Mouse (Mus musculus) kidney, adult 11 months (tissue): ENCODE data around the gene Cyp4f18.
"Not testable (repeated sequence)": the region's sequence is repeated elsewhere in the genome, so short reads cannot be mapped to it uniquely, and the experiment has no call there.

Experiments
- DNase-seq: peaks from one replicate; pipeline ENCODE4 v3.0.0; 2022

Cyp4f18 gene

GRCm38 (mm10) chr8:72009473-72009872 lies at the start of gene Cyp4f18:
Gene Cyp4f18 (minus strand): TSS chr8:72009626.
- DNase-seq: no peak

DNA sequence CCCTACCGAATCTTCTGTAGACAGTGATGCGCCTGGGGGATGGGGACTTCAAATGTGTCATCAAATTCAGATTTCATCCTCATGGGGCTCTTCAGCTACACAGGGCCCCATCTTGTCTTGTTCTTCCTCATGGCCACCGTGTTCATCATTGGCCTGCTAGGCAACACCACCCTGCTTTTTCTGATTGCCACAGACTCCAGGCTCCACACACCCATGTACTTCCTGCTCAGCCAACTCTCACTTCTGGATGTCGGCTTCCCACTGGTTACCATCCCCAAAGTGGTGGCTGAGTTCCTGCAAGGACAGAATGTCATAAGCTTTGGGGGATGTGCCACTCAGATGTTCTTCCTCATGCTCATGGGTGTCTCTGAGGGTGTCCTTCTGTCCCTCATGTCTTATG lies 48.2 kb upstream of the Cyp4f18 start:
- DNase-seq: not testable (repeated sequence)

GRCm38 (mm10) chr8:72054633-72055032 lies 45.2 kb upstream of the Cyp4f18 start:
- DNase-seq: not testable (repeated sequence)

DNA sequence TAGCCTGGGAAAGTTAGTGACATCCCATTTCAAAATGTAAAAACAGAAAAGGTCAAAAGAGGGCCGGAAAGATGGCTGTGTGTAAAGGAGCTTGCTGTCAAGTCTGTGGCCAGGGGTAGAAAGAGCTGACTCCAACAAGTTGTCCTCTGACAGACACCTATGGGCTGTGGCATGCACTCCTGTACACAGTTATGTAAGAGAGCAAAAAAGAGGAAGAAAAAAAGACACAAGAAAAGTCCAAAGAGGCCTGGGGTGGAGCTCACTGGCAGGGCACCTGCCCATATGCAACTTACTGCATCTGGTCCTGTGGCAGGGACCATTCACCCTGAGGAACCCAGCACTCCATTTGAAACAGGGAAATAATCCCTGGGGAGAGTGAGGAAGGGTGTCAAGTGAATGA lies 33.1 kb upstream of the Cyp4f18 start:
- no peak for DNase-seq

GRCm38 (mm10) chr8:72040918-72041317 lies 31.5 kb upstream of the Cyp4f18 start, which contains the start of gene Olfr372:
Gene Olfr372 (plus strand): TSS chr8:72041218.
- DNase-seq: not testable (repeated sequence)

DNA sequence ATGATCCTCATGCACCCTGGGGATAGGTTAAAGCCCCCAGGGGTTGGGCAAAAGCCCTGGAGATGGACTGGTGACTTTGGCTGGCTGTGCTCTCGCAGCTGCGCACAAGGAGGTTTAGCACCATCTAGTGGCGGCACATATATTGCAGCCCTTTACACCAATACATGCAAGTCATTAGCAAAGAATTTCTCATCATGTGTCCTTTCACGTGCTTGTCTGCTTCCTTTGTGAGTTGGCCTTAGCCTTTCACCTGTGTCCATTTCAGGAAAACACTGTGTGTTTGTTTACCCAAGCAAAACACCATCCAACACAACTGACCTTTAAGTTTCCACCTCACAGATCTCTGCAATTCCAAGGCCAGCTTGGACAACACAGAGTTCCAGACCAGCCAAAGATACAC lies 23.5 kb upstream of the Cyp4f18 start:
- peak; percentile 63 for DNase-seq

DNA sequence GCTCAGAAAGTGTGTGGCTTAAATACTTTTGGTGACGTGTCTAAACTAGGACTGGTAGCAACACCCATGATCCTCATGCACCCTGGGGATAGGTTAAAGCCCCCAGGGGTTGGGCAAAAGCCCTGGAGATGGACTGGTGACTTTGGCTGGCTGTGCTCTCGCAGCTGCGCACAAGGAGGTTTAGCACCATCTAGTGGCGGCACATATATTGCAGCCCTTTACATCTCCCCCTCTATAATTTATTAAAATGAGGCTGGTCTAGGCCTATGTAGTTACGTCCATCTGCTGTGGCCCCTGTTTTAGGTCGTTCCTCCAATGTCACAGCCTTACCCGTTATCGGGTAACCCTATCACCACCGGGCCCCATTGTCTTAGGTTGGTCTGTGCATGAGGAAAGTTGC lies 15.5 kb upstream of the Cyp4f18 start:
- DNase-seq: not testable (repeated sequence)

- no peak for DNase-seq
These were observed 10.4 kb upstream of the Cyp4f18 start for GRCm38 (mm10) chr8:72019816-72020215.

DNA sequence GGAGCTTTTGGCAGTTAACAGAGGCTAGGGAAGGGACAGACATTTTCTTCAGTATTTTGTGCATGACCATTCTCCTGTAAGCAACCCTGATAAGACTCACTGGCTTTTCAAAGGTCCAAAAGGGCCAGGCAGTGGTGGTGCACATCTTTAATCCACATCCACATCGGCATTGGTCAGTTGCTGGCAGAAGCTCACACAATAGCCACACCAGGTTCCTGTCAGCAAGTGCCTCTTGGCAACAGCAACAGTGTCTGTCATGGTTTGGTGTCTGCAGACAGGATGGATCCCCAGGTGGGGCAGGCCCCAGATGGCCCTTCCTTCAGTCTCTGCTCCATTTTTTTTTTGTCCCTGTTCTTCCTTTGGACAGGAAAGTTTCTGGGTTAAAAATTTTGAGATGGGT lies 9.6 kb upstream of the Cyp4f18 start:
- not testable (repeated sequence) for DNase-seq

DNA sequence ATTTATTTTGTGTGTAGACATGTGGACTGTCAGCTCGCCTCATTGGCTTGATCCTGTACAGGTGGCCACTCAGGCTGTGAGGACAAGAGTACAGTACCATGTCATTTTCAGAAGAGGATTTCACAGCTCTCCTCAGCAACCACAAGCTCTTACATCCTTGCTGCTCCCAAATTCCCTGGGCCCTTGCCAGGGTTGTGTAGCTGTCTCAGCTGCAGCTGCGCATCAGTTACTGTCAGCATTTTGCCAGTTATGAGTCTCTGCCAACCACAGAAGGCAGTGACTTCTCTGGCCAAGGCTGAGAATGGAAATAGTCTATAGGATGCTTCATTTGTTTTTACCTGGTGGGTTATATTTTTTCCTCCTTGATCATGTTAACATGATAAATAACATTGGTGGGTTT lies 8.7 kb upstream of the Cyp4f18 start:
- no peak for DNase-seq

DNA sequence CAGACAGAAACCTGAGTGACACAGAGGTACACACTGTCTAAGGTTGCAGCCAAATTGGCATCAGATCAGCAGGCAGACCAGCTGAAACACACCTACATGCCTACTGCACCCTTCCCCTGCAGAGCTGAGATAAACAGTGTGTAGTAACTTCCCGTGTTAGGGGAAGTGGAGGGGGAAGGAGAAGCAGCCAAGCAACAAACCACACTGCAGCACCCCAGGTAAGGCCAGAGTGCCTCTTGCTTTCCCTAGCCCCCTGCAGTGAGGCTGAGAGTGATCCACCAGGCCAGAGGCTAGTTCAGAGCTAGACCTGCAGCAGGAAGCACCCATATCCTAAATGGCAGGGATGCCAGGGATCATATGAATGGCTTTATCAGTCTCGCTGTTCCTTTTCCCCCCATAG lies 7.9 kb upstream of the Cyp4f18 start:
- not testable (repeated sequence) for DNase-seq

DNA sequence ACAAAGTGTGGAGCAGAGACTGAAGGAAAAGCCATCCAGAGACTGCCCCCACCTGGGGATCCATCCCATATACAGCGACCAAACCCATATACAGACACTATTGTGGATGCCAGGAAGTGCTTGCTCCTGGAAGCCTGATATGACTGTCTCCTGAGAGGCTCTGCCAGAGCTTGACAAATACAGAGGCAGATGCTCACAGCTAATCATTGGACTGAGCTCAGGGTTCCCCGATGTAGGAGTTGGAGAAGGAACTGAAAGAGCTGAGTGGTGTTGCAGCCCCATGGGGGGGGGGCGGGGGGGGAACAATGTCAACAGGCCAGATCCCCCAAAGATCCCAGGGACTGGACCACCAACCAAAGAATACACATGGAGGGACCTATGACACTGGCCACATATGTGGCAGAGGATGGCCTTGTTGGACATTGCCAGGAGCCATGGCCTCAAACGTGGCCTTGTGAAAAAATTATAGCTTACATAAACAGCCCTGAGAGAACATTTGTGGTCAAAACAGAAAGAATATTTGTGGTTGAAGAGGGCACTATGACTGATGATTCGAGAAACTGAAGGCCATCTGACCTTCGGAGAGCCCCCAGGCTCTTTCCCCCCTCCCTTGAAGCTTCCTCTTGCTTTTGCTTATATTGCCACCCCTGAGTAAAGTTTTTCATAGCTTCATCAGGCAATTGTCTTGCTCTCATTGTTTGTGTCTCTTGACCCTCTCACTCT lies 4.2 kb upstream of the Cyp4f18 start:
- not testable (repeated sequence) for DNase-seq

- no peak for DNase-seq
These were observed 1.2 kb downstream of the Cyp4f18 start for GRCm38 (mm10) chr8:72008134-72008641.

- no peak for DNase-seq
These were observed 2.7 kb downstream of the Cyp4f18 start for GRCm38 (mm10) chr8:72006763-72007162.

DNA sequence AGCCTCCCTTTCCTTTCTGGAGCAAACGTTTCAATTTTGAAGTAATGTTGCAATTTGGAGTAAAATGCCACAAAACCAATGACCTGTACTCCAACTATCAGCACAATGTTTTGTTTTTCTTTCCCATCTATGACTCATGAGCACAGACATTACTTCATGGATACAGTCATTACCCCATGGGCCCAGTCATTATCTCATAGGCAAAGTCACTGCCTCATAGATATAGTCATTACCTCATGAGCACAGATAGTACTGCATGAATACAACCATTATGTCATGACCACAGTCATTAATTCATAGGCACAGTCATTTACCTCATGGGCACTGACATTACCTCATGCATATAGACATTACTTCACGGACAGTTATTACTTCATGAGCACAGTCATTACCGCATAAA lies 3.5 kb downstream of the Cyp4f18 start:
- DNase-seq: no peak

- no peak for DNase-seq
These were observed 6.5 kb downstream of the Cyp4f18 start for GRCm38 (mm10) chr8:72002942-72003341.

GRCm38 (mm10) chr8:72000223-72000622 lies 9.2 kb downstream of the Cyp4f18 start:
- DNase-seq: no peak

DNA sequence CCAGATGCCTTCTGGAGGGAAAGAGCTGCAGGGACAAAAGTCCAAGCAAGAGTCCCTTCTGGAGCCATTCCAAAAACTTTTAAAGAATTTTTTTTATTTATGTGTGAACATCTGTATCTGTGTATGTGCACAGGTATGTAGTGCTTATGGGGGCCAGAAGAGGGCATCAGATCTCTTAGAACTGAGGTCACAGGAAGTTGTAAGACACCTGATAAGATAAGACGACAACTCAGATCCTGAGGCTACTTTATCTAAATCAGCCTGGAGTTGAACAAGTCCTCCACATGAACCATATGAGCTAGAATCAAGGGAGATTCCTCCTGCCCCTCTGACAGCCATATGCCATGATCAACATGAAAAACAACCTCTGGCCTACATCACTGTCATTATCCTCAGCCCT lies 10.0 kb downstream of the Cyp4f18 start:
- DNase-seq: no peak

DNA sequence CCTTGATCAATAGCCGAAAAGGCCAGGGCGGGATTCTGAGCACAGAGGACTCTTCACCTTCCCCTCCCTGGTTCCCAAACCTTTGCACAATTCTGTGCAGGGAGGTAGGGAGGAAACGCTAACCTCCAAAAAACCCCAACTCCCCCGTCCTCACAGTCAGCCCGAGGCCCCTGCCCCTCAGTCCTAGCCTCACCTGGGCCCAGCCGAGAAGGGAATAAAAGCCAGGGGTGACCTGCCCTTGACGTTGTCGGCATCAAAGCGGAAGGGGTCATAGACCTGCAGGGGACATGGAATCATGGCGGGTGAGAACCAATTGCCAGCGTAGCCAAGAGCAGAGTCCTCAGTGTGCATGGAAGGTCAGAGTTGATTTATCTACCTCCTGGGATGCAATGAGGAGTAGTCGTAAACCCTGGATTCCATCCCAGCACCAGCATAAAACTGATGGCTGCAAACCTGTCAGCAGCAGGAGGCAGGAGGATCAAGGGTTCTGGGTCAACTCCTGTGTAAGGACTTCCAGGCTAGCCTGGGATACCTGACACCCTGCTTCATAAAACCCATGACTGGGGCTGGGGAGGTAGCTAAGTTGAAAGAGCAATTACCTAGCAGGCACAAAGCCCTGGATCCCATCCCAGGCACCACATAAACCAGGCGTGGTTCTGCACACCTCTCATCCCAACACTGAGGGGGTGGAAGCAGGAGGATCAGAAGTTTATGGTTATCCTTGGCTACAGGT lies 20.4 kb downstream of the Cyp4f18 start:
- DNase-seq: no peak

DNA sequence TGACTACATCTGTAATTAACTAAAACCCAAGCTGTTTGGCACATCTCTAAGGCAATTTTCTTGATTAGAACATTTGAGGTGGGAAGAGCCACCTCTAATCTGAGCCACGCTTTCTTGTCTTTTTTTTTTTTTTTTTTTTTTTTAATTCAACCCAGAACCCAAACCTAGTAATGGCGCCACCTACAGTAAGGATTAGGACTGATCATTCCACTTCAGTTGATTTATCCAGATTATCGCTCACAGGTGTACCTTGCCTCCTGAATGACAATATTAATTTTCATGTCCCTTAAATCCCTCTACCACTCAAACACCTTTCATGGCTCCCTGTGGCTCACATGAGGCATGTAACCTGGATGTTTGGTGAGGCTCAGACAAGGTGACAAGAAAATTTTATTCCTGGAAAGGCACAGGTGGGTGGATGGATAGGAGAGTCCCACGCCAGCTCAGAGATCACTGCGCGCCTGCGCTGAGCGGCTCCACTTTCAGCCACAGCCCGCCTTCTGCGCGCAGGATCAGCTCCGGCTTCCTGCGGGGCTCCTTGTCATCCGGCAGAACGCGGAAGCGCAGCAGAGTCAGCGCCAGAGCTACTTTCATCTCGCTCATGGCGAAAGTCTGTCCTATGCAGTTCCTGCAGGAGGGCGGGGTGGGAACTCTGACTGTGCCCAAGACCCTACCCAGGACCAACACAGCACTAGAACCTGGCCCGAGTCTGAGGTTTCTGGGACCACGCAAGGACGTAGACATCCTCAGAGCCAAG lies 21.1 kb downstream of the Cyp4f18 start:
- peak; percentile 31 for DNase-seq

- DNase-seq: no peak
These were observed 24.8 kb downstream of the Cyp4f18 start for GRCm38 (mm10) chr8:71984601-71985000.

GRCm38 (mm10) chr8:71981456-71981855 lies 28.0 kb downstream of the Cyp4f18 start:
- DNase-seq: no peak

- DNase-seq: no peak
These were observed 28.4 kb downstream of the Cyp4f18 start for GRCm38 (mm10) chr8:71981032-71981431.
